Mouse (Mus musculus) hindbrain, embryonic 11.5 days (tissue): ENCODE measurements around the gene A830031A19Rik. TPM values are rescaled to one million over a fixed set of nuclear protein-coding genes. Genes with fewer than 3 reads are reported as not detected.
A peak's percentile ranks its signal among the peaks of the same experiment; 100 is the strongest.

Experiments used
- ATAC-seq: fragments of 200-750 bp; cut with Nextera tagmentation; 2 replicates; pipeline ENCODE4 v1.8.0; 2017; ENCODE audit warnings: mild to moderate bottlenecking, moderate TSS enrichment, moderate library complexity; ENCODE audit not compliant: low FRiP score
- DNase-seq: peaks from one replicate; pipeline ENCODE4 v3.0.0-alpha.2; 2015; ENCODE audit warnings: low spot score
- H3K27ac ChIP-seq: fragments of 300-500 bp; sonication (generic); 2 replicates; pipeline ENCODE4 v1.5.1; 2014; ENCODE audit warnings: mild to moderate bottlenecking, low read depth, low read length
- H3K27me3 ChIP-seq: fragments of 300-500 bp; sonication (generic); 2 replicates; pipeline ENCODE4 v1.6.1; 2014; ENCODE audit warnings: mild to moderate bottlenecking, low read length, moderate library complexity, mixed read lengths; ENCODE audit not compliant: control insufficient read depth, insufficient read depth
- H3K36me3 ChIP-seq: fragments of 300-500 bp; sonication (generic); 2 replicates; pipeline ENCODE4 v1.6.1; 2014; ENCODE audit warnings: mild to moderate bottlenecking, low read length, moderate library complexity, mixed read lengths; ENCODE audit not compliant: control insufficient read depth, insufficient read depth
- H3K4me1 ChIP-seq: fragments of 300-500 bp; sonication (generic); replicated peaks from 2 replicates; pipeline ENCODE4 v1.6.1; 2014; ENCODE audit warnings: low read length, mixed read lengths; ENCODE audit not compliant: control insufficient read depth, insufficient read depth
- H3K4me2 ChIP-seq: fragments of 300-500 bp; sonication (generic); replicated peaks from 2 replicates; pipeline ENCODE4 v1.6.1; 2014; ENCODE audit warnings: mild to moderate bottlenecking, low read depth, low read length
- H3K4me3 ChIP-seq: fragments of 300-500 bp; sonication (generic); 2 replicates; pipeline ENCODE4 v1.5.1; 2014; ENCODE audit warnings: low read depth, low read length
- H3K9ac ChIP-seq: fragments of 300-500 bp; sonication (generic); 2 replicates; pipeline ENCODE4 v1.6.1; 2014; ENCODE audit warnings: low read depth, low read length
- H3K9me3 ChIP-seq: fragments of 300-500 bp; sonication (generic); 2 replicates; pipeline ENCODE4 v1.6.1; 2016; ENCODE audit warnings: low read length; ENCODE audit not compliant: control insufficient read depth
- WGBS: fragments of 180-500 bp; shearing (Covaris S2); extraction: QIAGEN DNeasy Blood & Tissue Kit; methylation state at CpG from one replicate; pipeline ENCODE4 v1.1.7; 2014; 5-methylcytosine and 5-hydroxymethylcytosine counted together
- polyA plus RNA-seq: library from polyadenylated mRNA; unstranded; fragments of >200 nt; fragmentation: Nextera tagmentation; extraction: Ambion mirVana; gene quantifications from 2 replicates; pipeline ENCODE4 v1.2.1, GENCODE M21; 2014

Gene A830031A19Rik
- polyA plus RNA-seq, 1 experiment from 2014 or later, result not detected

DNA sequence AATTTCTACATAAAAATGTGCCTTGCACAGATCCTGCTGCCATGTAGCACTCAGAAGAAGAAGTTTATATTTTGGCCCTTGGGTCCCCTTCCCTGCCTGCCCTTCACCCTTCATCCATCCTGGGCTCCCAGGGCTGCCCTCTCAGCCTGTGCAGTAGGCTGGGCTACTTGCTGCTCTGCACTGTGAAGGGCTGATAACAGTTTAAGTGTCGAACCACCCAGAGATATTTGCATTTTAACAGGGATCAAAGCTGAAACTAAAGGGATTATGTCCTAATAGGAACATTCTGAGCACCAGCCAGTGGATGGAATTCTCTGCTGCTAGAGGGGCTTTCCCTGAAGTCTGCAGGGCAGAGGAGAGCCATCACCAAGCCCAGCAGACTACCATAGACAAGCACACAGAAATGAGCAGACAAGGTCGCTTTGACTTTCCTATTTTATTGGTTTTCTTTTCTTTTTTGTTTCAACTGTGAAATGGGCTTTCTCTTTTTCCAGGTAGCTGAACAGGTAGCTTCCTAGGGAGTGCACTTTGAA is 58.1 kb downstream of the A830031A19Rik start:
- no peak overlapping the region for H3K27ac ChIP-seq
- no peak for DNase-seq
- H3K9ac ChIP-seq, result no peak overlapping the region
- no peaks in the 10 kb centered on the region for H3K36me3 ChIP-seq
- no peaks in the 10 kb centered on the region for H3K4me1 ChIP-seq
- H3K27me3 ChIP-seq, result no peaks in the 10 kb centered on the region
- no peaks in the 10 kb centered on the region for H3K9me3 ChIP-seq
- 43% methylated on average over 2 of the region's 2 CpGs for WGBS
- H3K4me3 ChIP-seq, result no peak overlapping the region
- no peak overlapping the region for H3K4me2 ChIP-seq
- ATAC-seq, result no peak

GRCm38 (mm10) chr11:24016049-24016448 is 58.8 kb downstream of the A830031A19Rik start:
- H3K27me3 ChIP-seq, result no peaks in the 10 kb centered on the region
- H3K36me3 ChIP-seq, result no peaks in the 10 kb centered on the region
- no peak overlapping the region for H3K4me3 ChIP-seq
- no peak overlapping the region for H3K27ac ChIP-seq
- DNase-seq, result no peak
- no peaks in the 10 kb centered on the region for H3K4me1 ChIP-seq
- H3K9ac ChIP-seq, result no peak overlapping the region
- no peak for ATAC-seq
- H3K9me3 ChIP-seq, result no peaks in the 10 kb centered on the region
- WGBS, result 81% methylated on average over 3 of the region's 3 CpGs
- no peak overlapping the region for H3K4me2 ChIP-seq

- no peaks in the 10 kb centered on the region for H3K4me1 ChIP-seq
- H3K27me3 ChIP-seq, result no peaks in the 10 kb centered on the region
- H3K4me3 ChIP-seq, result no peak overlapping the region
- H3K27ac ChIP-seq, result no peak overlapping the region
- no peak overlapping the region for H3K4me2 ChIP-seq
- ATAC-seq (peak; percentile 66), DNase-seq (peak; percentile 8)
- WGBS, result 70% methylated on average over 5 of the region's 5 CpGs
- no peaks in the 10 kb centered on the region for H3K9me3 ChIP-seq
- no peak overlapping the region for H3K9ac ChIP-seq
- H3K36me3 ChIP-seq, result no peaks in the 10 kb centered on the region
Measured at GRCm38 (mm10) chr11:24014642-24015041, 60.2 kb downstream of the A830031A19Rik start.

- Histone ChIP-seq H3K4me2 (no peak overlapping the region), H3K36me3 (no peaks in the 10 kb centered on the region), H3K9me3 (no peaks in the 10 kb centered on the region), H3K4me3 (no peak overlapping the region), H3K27me3 (no peaks in the 10 kb centered on the region), H3K4me1 (no peaks in the 10 kb centered on the region), H3K9ac (no peak overlapping the region), H3K27ac (no peak overlapping the region)
- DNase-seq (no peak), ATAC-seq (no peak)
- WGBS, result 87% methylated on average over 1 of the region's 1 CpGs
Measured at GRCm38 (mm10) chr11:24012301-24012700, 62.6 kb downstream of the A830031A19Rik start.

- Histone ChIP-seq H3K27ac (no peak overlapping the region), H3K9me3 (no peaks in the 10 kb centered on the region), H3K9ac (no peak overlapping the region), H3K36me3 (no peaks in the 10 kb centered on the region), H3K4me2 (no peak overlapping the region), H3K4me3 (no peak overlapping the region), H3K27me3 (no peaks in the 10 kb centered on the region), H3K4me1 (no peaks in the 10 kb centered on the region)
- no peak for DNase-seq
- whole genome bisulfite sequencing, result 90% methylated on average over 5 of the region's 5 CpGs
- no peak for ATAC-seq
Measured at GRCm38 (mm10) chr11:24008976-24009375, 65.9 kb downstream of the A830031A19Rik start.

GRCm38 (mm10) chr11:24008244-24008643 is 66.6 kb downstream of the A830031A19Rik start:
- peak; percentile 38 for DNase-seq
- no peak for ATAC-seq

GRCm38 (mm10) chr11:24005445-24006156 is 69.3 kb downstream of the A830031A19Rik start:
- H3K4me1 ChIP-seq, result no peaks in the 10 kb centered on the region
- no peaks in the 10 kb centered on the region for H3K36me3 ChIP-seq
- WGBS, result 87% methylated on average over 15 of the region's 15 CpGs
- no peaks in the 10 kb centered on the region for H3K9me3 ChIP-seq
- H3K27me3 ChIP-seq, result no peaks in the 10 kb centered on the region
- no peak overlapping the region for H3K9ac ChIP-seq
- DNase-seq, result no peak
- no peak overlapping the region for H3K27ac ChIP-seq
- H3K4me2 ChIP-seq, result no peak overlapping the region
- no peak for ATAC-seq
- no peak overlapping the region for H3K4me3 ChIP-seq

More at GRCm38 (mm10) chr11:24008244-24008643, 66.6 kb downstream of the A830031A19Rik start:
- Histone ChIP-seq H3K9ac (no peak overlapping the region), H3K9me3 (no peaks in the 10 kb centered on the region), H3K27ac (no peak overlapping the region), H3K4me1 (no peaks in the 10 kb centered on the region), H3K36me3 (no peaks in the 10 kb centered on the region), H3K4me2 (no peak overlapping the region), H3K27me3 (no peaks in the 10 kb centered on the region), H3K4me3 (no peak overlapping the region)
- WGBS, result 40% methylated on average over 5 of the region's 5 CpGs

- Histone ChIP-seq H3K9me3 (no peaks in the 10 kb centered on the region), H3K4me1 (no peaks in the 10 kb centered on the region), H3K9ac (no peak overlapping the region), H3K4me2 (no peak overlapping the region), H3K4me3 (no peak overlapping the region), H3K27me3 (no peaks in the 10 kb centered on the region), H3K36me3 (no peaks in the 10 kb centered on the region), H3K27ac (no peak overlapping the region)
- DNase-seq (no peak), ATAC-seq (no peak)
- WGBS, result 88% methylated on average over 7 of the region's 7 CpGs
Measured at GRCm38 (mm10) chr11:24000675-24001074, 74.2 kb downstream of the A830031A19Rik start.
